Mouse (Mus musculus): ENCODE results near the gene Slc24a3. TPM values are rescaled to one million over a fixed set of nuclear protein-coding genes. Genes with fewer than 3 reads are reported as not detected.

Slc24a3 gene
- polyA plus RNA-seq, 1 experiment from 2014 or later, result 1.3 TPM

DNA sequence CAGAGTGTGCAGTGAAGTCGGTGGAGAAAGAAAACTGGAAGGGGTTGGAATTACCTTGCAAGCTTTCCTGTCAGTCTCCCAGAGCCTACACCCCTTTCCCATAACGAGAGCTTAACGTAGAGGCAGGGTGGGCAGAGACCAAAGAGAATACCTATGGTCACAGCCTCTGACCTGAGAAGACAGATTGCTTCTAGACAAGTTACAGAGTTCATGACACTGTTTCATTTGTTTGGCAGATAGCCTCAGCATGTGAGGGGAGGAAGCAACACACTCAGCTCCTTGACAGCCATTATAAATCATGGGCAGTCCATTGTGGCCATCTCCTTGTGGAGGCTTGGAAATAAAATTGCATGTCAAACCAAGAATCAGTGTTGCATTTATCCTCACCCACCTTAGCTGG is 156.9 kb downstream of the Slc24a3 start:
- no peak for ATAC-seq (ENCODE audit: low read depth)
- no peak overlapping the region for H3K9ac ChIP-seq (ENCODE audit: low read length)
- no peak overlapping the region for H3K27ac ChIP-seq (ENCODE audit: low read length)
- no peaks in the 10 kb centered on the region for H3K36me3 ChIP-seq (ENCODE audit: control insufficient read depth, insufficient read depth, low read length)
- H3K27me3 ChIP-seq (ENCODE audit: control insufficient read depth, insufficient read depth, low read depth, low read length), result no peaks in the 10 kb centered on the region
- H3K9me3 ChIP-seq (ENCODE audit: control insufficient read depth, low read length), result no peaks in the 10 kb centered on the region
- H3K4me1 ChIP-seq (replicated peaks; ENCODE audit: control insufficient read depth, insufficient read depth, low read length), result no peaks in the 10 kb centered on the region
- WGBS, result 23% methylated on average over 3 of the region's 3 CpGs
- H3K4me3 ChIP-seq (ENCODE audit: low read length), result no peak overlapping the region
- no peak overlapping the region for H3K4me2 ChIP-seq (ENCODE audit: low read depth, low read length)

DNA sequence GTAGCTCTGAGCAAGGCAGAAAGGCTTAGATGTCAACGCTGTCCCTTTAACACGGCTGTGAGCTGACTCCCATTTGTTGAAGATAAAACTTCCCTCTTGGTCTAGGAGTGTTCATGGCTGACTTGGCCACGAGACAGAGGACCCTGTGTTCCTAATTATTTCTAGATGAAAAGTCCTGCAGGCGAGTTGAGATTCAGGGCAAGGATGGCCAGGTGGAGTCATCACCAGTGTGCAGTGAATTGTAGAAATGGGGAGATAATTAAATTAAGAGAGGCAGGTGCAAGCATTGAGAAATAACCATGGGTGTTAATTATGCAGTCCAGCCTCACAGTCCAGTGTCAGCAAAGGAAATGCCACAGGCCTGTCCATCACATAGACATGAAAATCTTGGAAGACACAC is 158.3 kb downstream of the Slc24a3 start:
- WGBS, result 78% methylated on average over 4 of the region's 4 CpGs
- no peak for ATAC-seq (ENCODE audit: low read depth)
- no peaks in the 10 kb centered on the region for H3K9me3 ChIP-seq (ENCODE audit: control insufficient read depth, low read length)

GRCm38 (mm10) chr2:145326544-145326943 is 159.0 kb downstream of the Slc24a3 start:
- no peaks in the 10 kb centered on the region for H3K36me3 ChIP-seq (ENCODE audit: control insufficient read depth, insufficient read depth, low read length)
- no peak overlapping the region for H3K9ac ChIP-seq (ENCODE audit: low read length)
- H3K4me2 ChIP-seq (ENCODE audit: low read depth, low read length), result no peak overlapping the region
- no peaks in the 10 kb centered on the region for H3K4me1 ChIP-seq (replicated peaks; ENCODE audit: control insufficient read depth, insufficient read depth, low read length)
- no peak overlapping the region for H3K27ac ChIP-seq (ENCODE audit: low read length)
- H3K9me3 ChIP-seq (ENCODE audit: control insufficient read depth, low read length), result no peaks in the 10 kb centered on the region
- no peak overlapping the region for H3K4me3 ChIP-seq (ENCODE audit: low read length)
- WGBS, result 71% methylated on average over 2 of the region's 2 CpGs
- ATAC-seq (ENCODE audit: low read depth), result no peak
- H3K27me3 ChIP-seq (ENCODE audit: control insufficient read depth, insufficient read depth, low read depth, low read length), result no peaks in the 10 kb centered on the region

More for the DNA sequence above, 158.3 kb downstream of the Slc24a3 start:
- Histone ChIP-seq H3K27ac (ENCODE audit: low read length) (no peak overlapping the region), H3K4me1 (replicated peaks; ENCODE audit: control insufficient read depth, insufficient read depth, low read length) (no peaks in the 10 kb centered on the region), H3K36me3 (ENCODE audit: control insufficient read depth, insufficient read depth, low read length) (no peaks in the 10 kb centered on the region), H3K4me2 (ENCODE audit: low read depth, low read length) (no peak overlapping the region), H3K4me3 (ENCODE audit: low read length) (no peak overlapping the region), H3K27me3 (ENCODE audit: control insufficient read depth, insufficient read depth, low read depth, low read length) (no peaks in the 10 kb centered on the region), H3K9ac (ENCODE audit: low read length) (no peak overlapping the region)

GRCm38 (mm10) chr2:145329756-145330155 is 162.2 kb downstream of the Slc24a3 start:
- no peaks in the 10 kb centered on the region for H3K27me3 ChIP-seq (ENCODE audit: control insufficient read depth, insufficient read depth, low read depth, low read length)
- H3K27ac ChIP-seq (ENCODE audit: low read length), result no peak overlapping the region
- H3K4me2 ChIP-seq (ENCODE audit: low read depth, low read length), result no peak overlapping the region
- H3K4me3 ChIP-seq (ENCODE audit: low read length), result no peak overlapping the region
- 62% methylated on average over 8 of the region's 8 CpGs for WGBS
- no peak for ATAC-seq (ENCODE audit: low read depth)
- no peaks in the 10 kb centered on the region for H3K4me1 ChIP-seq (replicated peaks; ENCODE audit: control insufficient read depth, insufficient read depth, low read length)
- H3K9ac ChIP-seq (ENCODE audit: low read length), result no peak overlapping the region
- H3K9me3 ChIP-seq (ENCODE audit: control insufficient read depth, low read length), result no peaks in the 10 kb centered on the region
- no peaks in the 10 kb centered on the region for H3K36me3 ChIP-seq (ENCODE audit: control insufficient read depth, insufficient read depth, low read length)

- ATAC-seq (ENCODE audit: low read depth), result no peak
- Histone ChIP-seq H3K9me3 (ENCODE audit: control insufficient read depth, low read length) (no peaks in the 10 kb centered on the region), H3K27me3 (ENCODE audit: control insufficient read depth, insufficient read depth, low read depth, low read length) (no peaks in the 10 kb centered on the region), H3K4me1 (replicated peaks; ENCODE audit: control insufficient read depth, insufficient read depth, low read length) (no peaks in the 10 kb centered on the region), H3K4me2 (ENCODE audit: low read depth, low read length) (no peak overlapping the region), H3K4me3 (ENCODE audit: low read length) (no peak overlapping the region), H3K36me3 (ENCODE audit: control insufficient read depth, insufficient read depth, low read length) (no peaks in the 10 kb centered on the region), H3K9ac (ENCODE audit: low read length) (no peak overlapping the region), H3K27ac (ENCODE audit: low read length) (no peak overlapping the region)
- 79% methylated on average over 1 of the region's 1 CpGs for WGBS
These were observed 164.0 kb downstream of the Slc24a3 start for GRCm38 (mm10) chr2:145331525-145331924.

DNA sequence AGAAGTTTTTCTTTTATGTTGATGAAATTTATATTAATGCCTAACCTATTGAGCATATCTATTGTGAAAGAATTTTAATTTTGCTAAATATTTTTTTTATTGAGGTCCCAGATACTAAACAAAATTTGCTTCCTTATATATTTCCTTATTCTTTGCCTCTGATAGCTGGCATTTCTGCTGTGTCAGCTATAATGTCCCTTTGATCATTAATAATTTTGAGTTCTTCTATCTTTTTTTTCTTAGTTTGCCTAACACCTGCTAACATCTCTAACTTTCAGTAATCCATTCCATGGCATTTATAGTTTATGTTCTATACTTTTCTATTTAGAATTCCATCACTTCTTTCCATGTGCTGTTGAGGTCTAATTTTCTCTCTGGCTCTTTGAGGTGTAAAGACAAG is 165.9 kb downstream of the Slc24a3 start:
- Histone ChIP-seq H3K4me1 (replicated peaks; ENCODE audit: control insufficient read depth, insufficient read depth, low read length) (no peaks in the 10 kb centered on the region), H3K27me3 (ENCODE audit: control insufficient read depth, insufficient read depth, low read depth, low read length) (no peaks in the 10 kb centered on the region), H3K9ac (ENCODE audit: low read length) (no peak overlapping the region), H3K9me3 (ENCODE audit: control insufficient read depth, low read length) (no peaks in the 10 kb centered on the region), H3K4me3 (ENCODE audit: low read length) (no peak overlapping the region), H3K27ac (ENCODE audit: low read length) (no peak overlapping the region), H3K36me3 (ENCODE audit: control insufficient read depth, insufficient read depth, low read length) (no peaks in the 10 kb centered on the region), H3K4me2 (ENCODE audit: low read depth, low read length) (no peak overlapping the region)
- no peak for ATAC-seq (ENCODE audit: low read depth)

DNA sequence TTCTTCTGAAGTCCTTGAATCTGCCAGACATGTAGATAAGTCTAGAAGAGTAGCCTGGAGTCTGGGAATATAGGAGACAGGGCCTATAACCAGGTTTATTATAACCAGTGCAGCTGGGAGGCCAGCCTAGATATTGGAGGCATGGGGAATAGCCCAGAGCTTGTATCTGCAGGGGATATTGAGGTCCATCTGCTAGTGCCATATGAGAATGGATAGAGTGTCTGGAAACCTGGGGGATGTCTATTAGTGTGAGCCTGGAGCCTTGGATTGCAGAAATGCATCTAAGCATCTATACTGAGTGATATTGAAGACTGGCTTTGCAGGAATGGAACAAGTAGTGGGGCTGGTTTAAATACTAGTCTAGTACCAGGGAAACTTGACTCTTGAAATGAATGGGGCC is 168.9 kb downstream of the Slc24a3 start:
- Histone ChIP-seq H3K36me3 (ENCODE audit: control insufficient read depth, insufficient read depth, low read length) (no peaks in the 10 kb centered on the region), H3K27me3 (ENCODE audit: control insufficient read depth, insufficient read depth, low read depth, low read length) (no peaks in the 10 kb centered on the region), H3K4me3 (ENCODE audit: low read length) (no peak overlapping the region), H3K9ac (ENCODE audit: low read length) (no peak overlapping the region), H3K4me2 (ENCODE audit: low read depth, low read length) (no peak overlapping the region), H3K4me1 (replicated peaks; ENCODE audit: control insufficient read depth, insufficient read depth, low read length) (no peaks in the 10 kb centered on the region), H3K27ac (ENCODE audit: low read length) (no peak overlapping the region), H3K9me3 (ENCODE audit: control insufficient read depth, low read length) (no peaks in the 10 kb centered on the region)
- ATAC-seq (ENCODE audit: low read depth), result no peak

GRCm38 (mm10) chr2:145340816-145341215 is 173.3 kb downstream of the Slc24a3 start:
- no peak for ATAC-seq (ENCODE audit: low read depth)
- Histone ChIP-seq H3K9me3 (ENCODE audit: control insufficient read depth, low read length) (no peaks in the 10 kb centered on the region), H3K27ac (ENCODE audit: low read length) (no peak overlapping the region), H3K4me1 (replicated peaks; ENCODE audit: control insufficient read depth, insufficient read depth, low read length) (no peaks in the 10 kb centered on the region), H3K36me3 (ENCODE audit: control insufficient read depth, insufficient read depth, low read length) (no peaks in the 10 kb centered on the region), H3K4me2 (ENCODE audit: low read depth, low read length) (no peak overlapping the region), H3K27me3 (ENCODE audit: control insufficient read depth, insufficient read depth, low read depth, low read length) (no peaks in the 10 kb centered on the region), H3K9ac (ENCODE audit: low read length) (no peak overlapping the region), H3K4me3 (ENCODE audit: low read length) (no peak overlapping the region)
- WGBS, result 67% methylated on average over 2 of the region's 2 CpGs

DNA sequence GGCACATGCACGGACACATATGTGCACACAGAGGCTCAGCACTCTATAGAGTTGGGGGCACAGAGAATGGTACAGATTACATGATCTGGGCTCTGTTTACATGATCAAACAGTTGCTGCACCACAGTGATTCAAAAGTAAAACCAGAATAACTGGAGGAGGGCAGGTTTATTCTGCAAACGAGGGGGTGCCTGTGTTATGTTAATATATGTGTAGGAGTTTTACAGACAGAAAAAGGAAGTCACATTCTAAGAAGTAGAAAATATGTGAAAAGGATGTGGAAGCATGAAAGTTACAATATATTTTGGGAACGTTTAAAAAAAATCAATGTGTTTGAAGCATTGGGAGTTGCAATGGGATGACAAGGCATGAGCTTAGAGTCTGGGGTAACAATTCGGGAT is 175.4 kb downstream of the Slc24a3 start:
- H3K36me3 ChIP-seq (ENCODE audit: control insufficient read depth, insufficient read depth, low read length), result no peaks in the 10 kb centered on the region
- no peaks in the 10 kb centered on the region for H3K27me3 ChIP-seq (ENCODE audit: control insufficient read depth, insufficient read depth, low read depth, low read length)
- no peak for ATAC-seq (ENCODE audit: low read depth)
- H3K9ac ChIP-seq (ENCODE audit: low read length), result no peak overlapping the region
- no peaks in the 10 kb centered on the region for H3K4me1 ChIP-seq (replicated peaks; ENCODE audit: control insufficient read depth, insufficient read depth, low read length)
- 66% methylated on average over 4 of the region's 4 CpGs for WGBS
- H3K4me2 ChIP-seq (ENCODE audit: low read depth, low read length), result no peak overlapping the region
- H3K4me3 ChIP-seq (ENCODE audit: low read length), result no peak overlapping the region
- H3K9me3 ChIP-seq (ENCODE audit: control insufficient read depth, low read length), result no peaks in the 10 kb centered on the region
- no peak overlapping the region for H3K27ac ChIP-seq (ENCODE audit: low read length)

GRCm38 (mm10) chr2:145344521-145344920 is 177.0 kb downstream of the Slc24a3 start:
- WGBS, result 73% methylated on average over 1 of the region's 1 CpGs
- no peaks in the 10 kb centered on the region for H3K36me3 ChIP-seq (ENCODE audit: control insufficient read depth, insufficient read depth, low read length)
- no peak for ATAC-seq (ENCODE audit: low read depth)
- H3K9ac ChIP-seq (ENCODE audit: low read length), result no peak overlapping the region
- H3K27ac ChIP-seq (ENCODE audit: low read length), result no peak overlapping the region
- H3K9me3 ChIP-seq (ENCODE audit: control insufficient read depth, low read length), result no peaks in the 10 kb centered on the region
- H3K4me1 ChIP-seq (replicated peaks; ENCODE audit: control insufficient read depth, insufficient read depth, low read length), result no peaks in the 10 kb centered on the region
- no peak overlapping the region for H3K4me2 ChIP-seq (ENCODE audit: low read depth, low read length)
- H3K4me3 ChIP-seq (ENCODE audit: low read length), result no peak overlapping the region
- no peaks in the 10 kb centered on the region for H3K27me3 ChIP-seq (ENCODE audit: control insufficient read depth, insufficient read depth, low read depth, low read length)

Data from lung, embryonic 16.5 days (tissue).